Mouse (Mus musculus): ENCODE data around the gene Gm17482.
"Not testable (repeated sequence)": the region's sequence is repeated elsewhere in the genome, so short reads cannot be mapped to it uniquely, and the experiment has no call there.

Gm17482 gene

DNA sequence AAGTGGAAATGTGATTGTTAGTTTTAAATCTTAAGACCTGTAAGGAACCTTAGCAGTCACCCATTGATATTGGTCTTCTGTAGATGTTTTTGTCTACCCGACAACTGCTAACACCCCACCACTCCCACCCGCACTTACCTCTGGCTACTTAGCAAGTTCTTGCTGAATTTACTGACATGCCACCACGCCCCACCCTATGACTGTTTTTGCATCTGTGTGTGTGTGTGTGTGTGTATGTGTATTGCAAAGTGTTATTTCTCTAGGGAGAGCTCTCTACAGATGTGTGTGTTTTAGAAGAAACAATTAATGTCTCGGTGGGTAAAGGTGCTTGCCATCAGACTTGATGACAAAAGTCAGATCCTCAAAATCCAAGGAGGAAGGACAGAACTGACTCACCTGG lies at the start of gene Gm17482:
Gene Gm17482, plus strand, starts transcription at position 301 of the 400 bp plus-strand sequence.
- no peak for DNase-seq

DNA sequence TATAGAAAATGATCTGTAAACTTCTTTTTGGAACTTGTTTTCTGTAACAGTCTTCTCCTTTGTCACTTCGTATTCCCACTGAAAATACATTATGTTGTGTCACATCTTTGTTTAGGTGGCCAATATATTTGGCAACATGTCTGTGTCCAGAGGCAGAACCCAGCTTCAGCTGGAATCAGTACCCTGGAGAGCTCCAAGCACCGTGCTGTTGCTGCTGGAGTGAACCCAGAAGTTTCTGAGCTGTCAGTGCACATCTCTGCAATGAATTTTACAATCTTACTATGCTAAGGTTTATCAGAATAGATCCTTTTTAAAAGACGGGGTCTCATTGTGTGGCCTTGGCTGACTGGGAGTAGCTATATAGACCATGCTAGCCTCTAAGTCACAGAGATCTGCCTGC lies 48.3 kb upstream of the Gm17482 start:
- no peak for DNase-seq

DNA sequence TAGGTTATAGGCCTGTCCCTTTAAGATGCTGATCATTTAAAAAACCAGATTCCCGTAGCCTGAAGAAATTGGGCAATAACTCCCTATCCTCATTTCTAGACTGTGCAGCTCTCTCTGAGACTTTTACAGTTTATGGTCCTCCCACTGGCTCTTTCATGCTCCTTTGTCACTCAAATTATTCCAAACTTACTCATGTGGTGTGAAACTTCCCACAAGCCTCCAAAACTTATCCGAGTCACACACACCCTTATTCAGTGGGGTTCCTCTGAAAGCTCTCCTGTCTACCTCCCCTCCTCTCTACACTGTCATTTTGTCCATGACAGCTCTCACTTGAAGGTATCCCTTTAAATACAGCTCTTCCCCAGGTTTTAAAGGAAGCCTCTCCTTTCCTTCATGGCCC lies 46.0 kb upstream of the Gm17482 start:
- no peak for DNase-seq

DNA sequence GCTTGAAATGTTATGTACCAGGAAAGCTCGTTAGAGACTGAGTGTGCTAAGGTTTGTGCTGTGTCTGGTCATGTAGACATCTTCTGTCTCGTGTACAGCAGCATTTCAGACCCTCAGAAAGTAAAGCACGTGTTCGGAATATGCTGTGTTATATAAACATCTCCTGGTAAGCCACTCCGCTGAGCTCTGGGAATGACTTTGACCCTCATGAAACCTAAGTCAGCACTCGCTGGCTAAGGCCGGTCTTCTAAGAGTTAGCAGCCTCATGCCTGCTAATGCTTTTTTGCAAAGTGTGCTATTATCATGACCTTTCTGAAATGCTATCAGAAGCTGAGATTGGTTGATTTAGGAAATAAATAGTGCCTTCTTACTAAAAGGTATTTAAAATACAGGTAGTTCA lies 36.0 kb upstream of the Gm17482 start:
- DNase-seq = no peak

DNA sequence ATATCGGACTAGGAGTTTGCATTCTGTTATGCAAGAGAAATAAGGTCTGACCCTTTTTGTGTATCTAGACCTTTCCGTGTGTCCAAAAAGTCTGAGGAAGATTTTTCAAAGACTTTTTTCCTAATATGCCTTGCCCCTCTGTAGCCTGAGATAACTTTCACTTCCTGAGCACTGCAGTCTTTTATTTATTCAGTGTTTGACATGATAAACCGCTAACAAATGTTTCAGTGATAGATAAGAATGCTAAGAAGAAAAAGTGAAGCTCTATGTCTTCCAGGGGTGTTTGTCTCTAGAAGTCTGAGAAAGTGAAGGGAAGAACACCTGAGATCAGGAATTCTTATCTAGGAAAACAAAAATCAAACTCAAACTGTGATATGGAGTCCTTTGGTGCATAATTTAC lies 26.4 kb upstream of the Gm17482 start:
- no peak for DNase-seq

DNA sequence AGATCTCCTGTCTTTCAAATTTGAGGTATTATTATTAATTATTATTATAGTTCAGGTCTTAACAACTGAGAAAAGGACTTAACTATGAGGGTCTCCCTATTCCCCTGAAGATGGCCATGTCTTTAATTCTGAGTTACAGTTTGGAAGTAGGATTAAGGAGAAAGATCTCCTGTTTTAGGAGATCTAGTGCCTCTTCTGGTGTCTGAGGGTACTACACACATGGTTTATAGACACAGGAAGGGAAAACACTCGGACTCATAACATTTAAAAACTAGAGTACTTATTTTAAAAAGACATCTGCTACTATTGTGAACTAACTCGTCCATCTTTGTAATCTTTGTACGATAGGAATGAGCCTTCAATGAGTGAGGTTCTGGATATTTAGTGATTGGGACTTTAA lies 24.1 kb upstream of the Gm17482 start:
- no peak for DNase-seq

DNA sequence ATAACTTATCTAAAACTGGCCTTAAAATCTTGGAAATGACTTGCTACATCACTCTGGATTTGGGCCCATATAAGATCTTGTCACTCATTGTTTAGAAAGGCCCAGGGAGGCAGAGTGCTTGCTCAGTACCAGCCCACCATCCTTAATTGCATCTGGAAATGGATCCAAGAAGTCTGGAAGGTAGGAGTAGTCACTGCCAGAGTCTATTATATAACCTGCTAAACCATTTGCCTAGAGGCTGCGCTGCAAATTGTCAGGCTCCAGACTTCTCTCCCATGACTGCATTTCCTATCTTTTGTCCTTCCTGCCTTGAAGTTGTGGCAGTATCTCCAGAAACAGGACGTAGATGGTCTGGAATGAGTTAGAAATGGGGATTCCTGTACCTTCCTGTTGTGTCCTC lies 17.0 kb upstream of the Gm17482 start:
- peak; percentile 60 for DNase-seq

DNA sequence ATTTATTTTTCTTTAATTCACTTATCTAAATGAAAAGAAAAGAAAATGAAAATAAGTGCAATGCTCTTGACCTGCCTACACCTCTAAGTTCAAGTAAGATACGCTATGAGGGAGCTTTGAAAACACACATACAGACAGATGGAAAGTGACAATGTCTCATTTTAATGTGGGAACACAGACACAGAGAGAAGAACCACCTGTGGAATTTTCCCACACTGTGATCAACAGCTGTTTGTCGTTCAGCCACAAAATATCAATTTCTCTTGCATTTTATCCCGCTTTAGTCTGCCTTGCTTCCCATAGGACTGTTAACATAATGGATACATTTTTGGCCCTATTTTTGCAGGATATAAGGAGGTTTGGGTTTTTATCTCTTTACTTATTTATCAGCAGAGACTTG lies 16.3 kb upstream of the Gm17482 start:
- no peak for DNase-seq

DNA sequence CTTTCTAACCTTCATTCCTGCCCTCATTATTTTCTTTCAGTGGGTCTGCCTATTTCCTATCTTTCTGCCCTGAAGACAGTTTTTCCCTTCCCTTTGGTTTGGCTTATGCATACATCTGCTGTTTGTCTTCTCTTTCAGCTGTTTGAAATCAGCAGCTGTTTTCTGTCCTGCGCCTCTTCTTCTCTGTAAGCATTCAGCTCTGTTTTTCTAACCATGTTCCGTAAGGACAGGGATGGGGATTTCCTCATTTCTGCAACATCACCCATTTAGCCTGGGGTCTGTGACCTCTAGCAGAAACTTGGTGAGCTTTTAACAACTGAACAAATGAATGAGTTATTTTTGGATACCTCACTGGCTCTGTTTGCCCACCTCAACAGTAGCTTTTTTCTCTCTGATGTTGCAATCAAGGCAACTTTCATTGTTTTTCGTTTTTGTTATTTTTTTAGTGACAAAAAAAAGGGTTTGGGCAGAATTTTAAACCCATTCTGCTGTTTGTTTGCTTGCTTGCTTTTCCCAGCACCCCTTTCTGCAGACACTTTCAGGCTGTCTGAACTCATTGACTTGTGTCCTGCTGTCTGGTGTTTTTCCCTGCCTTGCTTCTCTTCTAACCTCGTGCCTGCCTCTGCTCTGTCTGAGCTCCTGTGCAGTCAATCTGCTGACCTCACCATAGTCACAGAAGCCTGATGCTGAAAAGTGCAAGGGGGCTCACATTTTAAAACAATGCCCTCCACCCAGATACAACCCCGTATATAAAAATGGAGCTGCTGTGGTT lies 14.8 kb upstream of the Gm17482 start:
- no peak for DNase-seq

DNA sequence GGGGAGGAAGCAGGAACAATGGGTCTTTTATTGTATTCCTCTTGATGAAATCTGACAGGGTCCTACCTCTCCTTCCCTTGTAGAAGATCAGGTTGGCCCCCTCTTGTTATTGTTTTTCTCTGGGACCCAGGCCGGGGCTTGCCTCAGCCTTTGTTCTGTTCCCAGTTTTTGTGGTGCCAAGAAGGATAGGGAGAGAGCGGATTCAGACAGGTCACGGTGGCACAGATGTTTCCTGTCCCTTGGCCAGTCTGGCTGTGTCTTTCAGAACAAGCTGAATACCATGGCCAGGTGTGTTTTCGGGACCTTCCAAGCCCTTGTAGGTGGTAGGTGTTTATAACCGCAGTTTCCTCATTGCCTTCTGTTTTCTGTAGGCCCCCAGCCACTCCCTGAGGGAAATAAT lies 14.0 kb upstream of the Gm17482 start:
- DNase-seq = no peak

DNA sequence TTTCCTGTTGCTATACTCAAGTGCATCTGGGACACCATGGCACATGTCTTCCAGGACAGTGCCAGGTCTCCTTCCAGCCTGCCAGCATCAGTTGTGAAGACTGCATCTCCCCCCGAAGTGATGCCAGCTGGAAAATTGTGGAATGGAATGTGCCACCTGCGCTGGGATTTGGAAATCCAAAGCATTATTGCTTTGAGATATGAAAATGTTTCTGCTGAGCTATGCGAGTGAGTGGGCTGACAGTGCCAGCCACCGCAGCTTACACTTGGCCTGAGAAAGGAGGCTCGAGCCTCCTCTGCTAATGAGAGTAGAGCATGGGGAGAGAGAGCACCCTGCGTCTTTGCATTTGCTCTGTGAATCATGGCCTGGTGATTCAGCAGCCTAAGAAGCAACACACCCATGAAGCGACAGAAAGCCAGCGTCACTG lies 5.9 kb upstream of the Gm17482 start:
- peak; percentile 81 for DNase-seq

DNA sequence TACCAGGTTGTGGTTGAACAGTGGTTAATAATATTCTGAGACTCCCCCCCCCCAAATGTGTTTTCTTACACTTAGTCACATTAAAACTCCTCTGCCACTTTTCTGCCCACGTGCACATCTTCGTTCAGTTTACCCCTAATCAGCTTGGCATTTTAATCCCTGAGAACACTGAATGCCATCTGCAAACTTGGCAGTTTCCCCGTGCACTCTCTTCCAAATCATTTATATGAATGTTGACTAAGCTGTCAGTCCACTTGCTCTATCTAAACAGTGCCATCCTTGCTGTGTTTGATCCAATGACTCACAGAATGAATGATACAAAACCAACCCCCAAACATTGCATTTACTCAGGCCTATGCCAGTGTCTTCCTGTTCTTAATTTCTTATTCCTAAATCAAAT lies 1.6 kb upstream of the Gm17482 start:
- DNase-seq = peak; percentile 91

DNA sequence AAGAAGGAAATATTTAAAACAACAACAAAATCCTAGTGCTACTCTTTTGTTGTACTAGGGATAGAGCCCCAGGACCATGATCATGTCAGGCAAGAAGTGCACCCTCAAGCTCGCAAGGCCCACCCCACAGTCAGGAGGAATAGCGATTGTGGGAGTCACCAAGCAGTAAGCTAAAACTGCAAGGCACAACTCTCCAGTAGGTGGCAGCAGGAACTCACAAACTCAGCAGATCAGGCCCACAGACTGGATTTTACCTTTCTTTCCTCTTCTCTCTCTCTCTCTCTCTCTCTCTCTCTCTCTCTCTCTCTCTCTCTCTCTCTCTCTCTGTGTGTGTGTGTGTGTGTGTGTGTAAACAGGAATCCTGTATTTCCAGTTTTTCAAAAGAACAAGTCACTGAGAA lies 386 bp downstream of the Gm17482 start:
- peak; percentile 93 for DNase-seq

DNA sequence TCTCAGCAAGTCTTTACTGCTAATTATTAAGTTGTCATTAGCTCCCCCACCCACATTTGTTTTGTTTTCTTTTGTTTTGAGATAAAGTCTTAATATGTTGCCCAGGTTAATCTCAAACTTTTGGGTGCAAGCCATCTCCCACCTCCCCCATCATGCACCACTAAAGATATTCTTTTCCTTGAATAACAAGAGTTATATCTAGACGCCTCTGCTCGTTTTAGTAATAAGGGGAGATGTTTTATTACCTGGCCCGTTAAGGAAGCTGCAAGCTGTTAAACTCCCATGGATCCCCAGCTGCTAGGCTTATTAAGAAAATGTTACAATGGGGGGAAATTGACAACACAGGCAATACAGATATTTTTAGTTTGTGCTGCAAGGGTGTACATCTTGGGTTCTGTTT lies 3.4 kb downstream of the Gm17482 start:
- no peak for DNase-seq

DNA sequence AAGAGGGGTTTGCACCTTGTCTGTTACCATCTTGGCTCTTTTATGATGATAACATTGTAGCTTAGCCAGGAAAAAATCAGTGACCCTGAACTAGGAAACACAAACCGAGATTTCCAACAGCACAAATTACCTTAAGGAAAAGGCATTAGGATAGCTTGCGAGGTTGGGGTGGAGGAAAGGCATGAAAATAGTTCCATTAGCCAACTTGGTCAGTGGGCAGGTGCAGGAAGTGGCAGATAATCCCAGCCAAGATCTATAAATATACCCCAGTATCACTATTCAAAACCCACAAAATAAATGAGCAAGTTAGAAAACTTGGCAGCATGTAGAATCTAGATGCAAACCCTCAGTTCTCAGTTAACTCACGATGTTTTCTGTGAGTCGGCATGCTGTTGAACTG lies 4.7 kb downstream of the Gm17482 start:
- DNase-seq = peak; percentile 55

DNA sequence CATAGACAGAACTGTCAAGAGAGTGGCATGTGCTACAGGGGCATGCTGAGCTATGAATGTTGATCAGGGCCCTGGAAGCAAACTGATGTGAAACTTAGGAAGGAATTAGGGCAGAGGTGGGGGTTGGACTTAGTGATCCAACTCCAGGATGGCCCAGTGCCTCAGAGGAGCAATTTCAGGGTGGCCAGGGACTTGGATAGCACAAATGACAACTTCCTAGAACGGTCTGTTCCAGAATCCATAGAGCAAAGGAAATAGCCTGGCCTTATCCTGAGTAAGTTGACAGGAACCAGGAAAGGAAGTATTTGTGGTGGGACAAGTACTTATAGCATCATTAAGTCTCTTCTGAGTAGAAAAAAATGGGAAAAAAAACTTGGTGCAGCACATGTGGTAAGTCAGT lies 5.4 kb downstream of the Gm17482 start:
- DNase-seq = no peak

DNA sequence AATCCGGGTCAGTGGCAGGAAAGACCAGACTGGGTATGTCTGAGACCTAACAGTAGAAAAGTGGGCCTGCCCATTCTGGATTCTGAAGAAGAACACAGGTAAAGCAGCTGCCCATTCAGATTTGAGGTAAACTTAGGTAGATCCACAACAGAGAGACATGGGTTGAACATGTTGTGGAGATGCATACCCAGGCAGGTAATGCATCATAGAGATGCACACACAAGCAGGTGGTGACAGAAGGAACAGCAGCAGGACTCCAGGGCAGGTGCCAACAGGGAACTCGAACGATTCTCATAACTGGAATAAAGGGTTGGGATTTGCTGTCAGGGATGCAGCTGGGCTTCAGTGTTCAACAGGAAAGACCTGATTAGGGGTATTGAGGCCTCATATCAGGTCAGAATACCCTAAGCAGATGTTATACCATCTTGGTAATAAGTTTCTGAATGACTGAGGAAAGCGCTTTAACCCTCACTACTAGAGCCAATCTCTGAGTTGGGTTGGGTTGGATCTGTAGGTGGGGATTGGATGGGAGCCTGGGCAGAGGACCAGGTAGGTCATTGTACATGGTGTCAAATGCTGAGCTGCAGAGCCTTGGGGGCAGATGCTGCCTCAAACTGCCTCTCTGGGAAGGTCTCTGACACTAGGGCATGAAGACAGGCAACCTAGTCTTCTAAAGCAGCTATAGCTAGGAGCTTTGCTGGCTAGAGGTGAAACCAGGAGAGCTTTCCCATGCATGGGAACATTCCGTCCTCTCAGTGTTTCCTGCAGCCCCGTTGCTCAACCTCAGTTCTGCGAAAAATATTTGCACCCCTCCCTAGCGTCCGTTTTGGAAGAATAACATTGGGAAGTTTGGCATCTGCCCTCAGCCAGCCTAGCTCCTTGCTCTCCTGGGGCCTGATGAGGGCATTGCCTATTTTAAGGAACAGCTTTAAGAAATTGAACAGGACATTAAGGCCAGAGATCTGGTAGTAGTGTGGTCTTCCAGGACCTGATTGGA lies 11.2 kb downstream of the Gm17482 start:
- peak; percentile 97 for DNase-seq

DNA sequence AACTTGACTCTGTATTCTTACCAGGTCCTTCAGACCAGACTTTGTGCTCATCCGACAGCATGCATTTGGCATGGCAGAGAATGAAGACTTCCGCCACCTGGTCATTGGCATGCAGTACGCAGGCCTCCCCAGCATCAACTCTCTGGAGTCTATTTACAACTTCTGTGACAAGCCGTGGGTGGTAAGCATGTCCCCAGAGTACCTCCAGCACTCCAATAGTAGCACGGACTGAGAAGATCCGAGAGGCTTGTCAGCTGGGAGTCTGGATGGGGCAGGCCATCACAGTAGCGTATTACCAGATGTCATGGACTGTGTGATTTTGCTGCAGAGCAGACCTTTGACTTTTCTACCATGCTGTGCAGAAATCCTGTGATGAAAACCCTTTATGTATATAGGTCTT lies 12.2 kb downstream of the Gm17482 start:
- DNase-seq = no peak

DNA sequence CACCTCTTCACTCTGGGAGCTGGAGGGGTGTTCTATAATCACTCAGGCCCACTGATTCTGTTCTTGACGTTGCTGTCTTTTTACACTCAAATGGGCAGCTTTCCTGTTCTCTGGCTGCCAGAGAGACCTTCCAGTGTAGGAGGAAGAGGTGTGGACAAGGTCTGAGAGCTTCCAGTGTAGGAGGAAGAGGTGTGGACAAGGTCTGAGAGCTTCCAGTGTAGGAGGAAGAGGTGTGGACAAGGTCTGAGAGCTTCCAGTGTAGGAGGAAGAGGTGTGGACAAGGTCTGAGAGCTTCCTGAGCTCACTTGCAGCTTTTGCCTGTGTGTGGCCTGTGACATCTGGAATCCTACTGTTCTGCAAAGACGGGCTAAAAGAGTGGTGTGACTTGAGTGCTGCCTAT lies 13.3 kb downstream of the Gm17482 start:
- not testable (repeated sequence) for DNase-seq

DNA sequence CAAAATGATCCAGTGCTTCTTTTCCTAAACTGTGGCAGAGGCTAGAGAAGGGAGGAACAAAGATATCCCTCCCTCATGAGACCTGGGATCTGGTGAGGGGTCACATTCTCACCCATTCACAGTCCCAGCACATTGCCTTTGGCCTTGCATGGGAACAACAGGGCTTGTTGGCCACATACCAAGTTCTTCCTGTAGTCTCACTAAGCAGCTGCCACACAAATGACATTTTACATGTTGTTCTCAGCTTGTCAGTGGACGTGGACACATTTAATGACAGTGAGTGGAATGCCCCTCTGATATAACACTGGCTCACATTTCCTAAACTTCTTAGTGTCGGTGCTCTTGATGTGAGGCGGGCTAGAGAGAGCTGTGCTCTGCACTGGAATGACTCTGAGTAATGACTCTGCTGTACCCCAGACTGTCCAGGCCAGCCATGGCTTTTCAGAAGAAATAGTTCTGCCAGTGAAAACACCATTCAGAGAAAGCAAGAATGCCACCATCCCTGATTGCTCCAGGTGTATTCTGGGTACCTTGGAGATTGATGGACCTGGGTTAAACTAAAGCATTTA lies 14.1 kb downstream of the Gm17482 start:
- no peak for DNase-seq

DNA sequence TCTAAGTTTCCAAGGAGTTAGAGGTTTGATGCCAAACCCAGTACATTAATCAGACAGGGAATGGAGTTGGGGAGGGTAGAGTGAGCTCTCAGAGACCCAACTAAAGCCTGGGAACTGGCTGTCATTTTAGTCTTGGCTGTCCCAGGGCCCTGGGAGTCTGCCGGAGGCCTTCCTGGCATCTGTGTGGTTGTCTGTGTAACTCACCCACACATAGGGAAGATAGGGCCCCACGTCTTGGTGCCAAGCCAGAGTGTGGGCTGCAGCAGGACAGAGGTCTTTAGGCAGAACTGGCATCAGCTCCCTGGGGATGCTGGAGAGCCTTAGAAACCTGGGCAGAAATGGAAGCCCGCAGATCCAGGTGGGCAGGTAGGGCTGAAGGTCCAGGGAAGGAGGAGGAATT lies 14.8 kb downstream of the Gm17482 start:
- DNase-seq = no peak

DNA sequence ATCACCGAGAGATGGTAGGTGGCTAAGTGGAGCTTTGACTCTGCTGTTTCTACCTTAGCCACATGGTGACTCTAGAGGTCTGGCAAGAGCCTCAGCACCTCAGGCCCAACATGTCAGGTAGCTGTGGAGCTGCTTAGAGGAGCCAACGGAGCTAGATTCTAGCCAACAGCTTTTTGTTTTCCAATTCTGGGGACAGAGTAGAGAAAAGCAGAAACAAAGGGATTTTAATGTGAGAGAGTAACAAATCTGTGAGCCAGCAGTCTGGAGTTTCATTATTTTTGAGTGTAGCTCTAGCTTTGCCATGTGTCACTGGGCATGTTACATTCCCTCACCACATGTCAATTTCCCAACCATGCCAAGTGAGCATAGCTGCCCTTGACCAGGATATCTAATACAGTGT lies 17.1 kb downstream of the Gm17482 start:
- peak; percentile 87 for DNase-seq

DNA sequence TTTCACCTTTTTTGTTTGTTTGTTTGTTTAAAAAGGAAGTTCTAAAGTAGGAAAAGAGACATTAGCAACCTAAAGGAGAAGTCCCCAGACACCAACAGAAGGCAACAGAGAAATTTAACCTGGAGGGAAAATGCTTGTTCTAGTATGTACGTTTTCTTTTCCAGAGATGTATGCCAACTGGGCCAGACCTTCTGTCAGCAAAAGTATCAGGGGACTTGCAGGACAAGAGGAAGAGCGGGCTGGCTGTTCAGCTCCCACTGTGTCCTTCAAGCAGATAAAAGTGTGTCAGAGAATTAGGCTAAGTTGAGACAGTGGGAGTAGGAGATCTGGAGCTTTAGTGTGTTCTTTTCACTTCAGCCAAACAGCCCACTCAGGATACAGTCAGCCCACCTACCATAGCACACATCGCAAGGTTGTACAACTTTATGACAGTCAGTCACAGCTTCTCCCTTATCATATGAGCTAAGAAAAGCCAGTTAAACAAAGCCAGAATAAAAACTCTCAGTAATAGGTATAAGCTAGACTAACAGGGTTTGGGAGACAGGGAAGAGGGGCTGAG lies 18.4 kb downstream of the Gm17482 start:
- DNase-seq = peak; percentile 74
